Mouse (Mus musculus) embryonic facial prominence, embryonic 11.5 days (tissue): ENCODE results near the gene Cdc42bpb. TPM values are rescaled to one million over a fixed set of nuclear protein-coding genes. Genes with fewer than 3 reads are reported as not detected.
A peak's percentile ranks its signal among the peaks of the same experiment; 100 is the strongest.

Source experiments
- ATAC-seq: fragments of 200-750 bp; cut with Nextera tagmentation; replicated peaks from 2 replicates; pipeline ENCODE4 v1.8.0; 2017; ENCODE audit warnings: low read depth; ENCODE audit not compliant: insufficient number of reproducible peaks, low FRiP score, low TSS enrichment
- DNase-seq: peaks from one replicate; pipeline ENCODE4 v3.0.0-alpha.2; 2015; ENCODE audit warnings: low spot score
- H3K27ac ChIP-seq: fragments of 300-500 bp; sonication (generic); replicated peaks from 2 replicates; pipeline ENCODE4 v1.5.1; 2014; ENCODE audit warnings: mild to moderate bottlenecking, low read depth, low read length, control low read depth
- H3K27me3 ChIP-seq: fragments of 300-500 bp; sonication (generic); 2 replicates; pipeline ENCODE4 v1.6.1; 2014; ENCODE audit warnings: mild to moderate bottlenecking, low read length, moderate library complexity, mixed read lengths; ENCODE audit not compliant: control insufficient read depth, insufficient read depth
- H3K36me3 ChIP-seq: fragments of 300-500 bp; sonication (generic); replicated peaks from 2 replicates; pipeline ENCODE4 v1.6.1; 2014; ENCODE audit warnings: low read depth, mild to moderate bottlenecking, low read length, moderate library complexity, mixed read lengths; ENCODE audit not compliant: control insufficient read depth, insufficient read depth
- H3K4me1 ChIP-seq: fragments of 300-500 bp; sonication (generic); 2 replicates; pipeline ENCODE4 v1.6.1; 2014; ENCODE audit warnings: low read length, mixed read lengths; ENCODE audit not compliant: control insufficient read depth, insufficient read depth
- H3K4me2 ChIP-seq: fragments of 300-500 bp; sonication (generic); 2 replicates; pipeline ENCODE4 v1.6.1; 2014; ENCODE audit warnings: low read depth, mild to moderate bottlenecking, control low read depth, low read length, moderate library complexity
- H3K4me3 ChIP-seq: fragments of 300-500 bp; sonication (generic); 2 replicates; pipeline ENCODE4 v1.5.1; 2014; ENCODE audit warnings: low read depth, low read length, control low read depth
- H3K9ac ChIP-seq: fragments of 300-500 bp; sonication (generic); replicated peaks from 2 replicates; pipeline ENCODE4 v1.6.1; 2014; ENCODE audit warnings: mild to moderate bottlenecking, control low read depth, low read length
- H3K9me3 ChIP-seq: fragments of 300-500 bp; sonication (generic); replicated peaks from 2 replicates; pipeline ENCODE4 v1.6.1; 2016; ENCODE audit warnings: mild to moderate bottlenecking, low read length, inconsistent platforms, mixed read lengths; ENCODE audit not compliant: control insufficient read depth
- WGBS: fragments of 180-500 bp; shearing (Covaris S2); extraction: QIAGEN DNeasy Blood & Tissue Kit; methylation state at CpG from one replicate; pipeline ENCODE4 v1.1.7; 2014; 5-methylcytosine and 5-hydroxymethylcytosine counted together
- polyA plus RNA-seq: library from polyadenylated mRNA; unstranded; fragments of >200 nt; fragmentation: Nextera tagmentation; extraction: Ambion mirVana; gene quantifications from 2 replicates; pipeline ENCODE4 v1.2.1, GENCODE M21; 2014

The Cdc42bpb gene
- 19.9 and 24.5 TPM in 2 replicates for polyA plus RNA-seq

DNA sequence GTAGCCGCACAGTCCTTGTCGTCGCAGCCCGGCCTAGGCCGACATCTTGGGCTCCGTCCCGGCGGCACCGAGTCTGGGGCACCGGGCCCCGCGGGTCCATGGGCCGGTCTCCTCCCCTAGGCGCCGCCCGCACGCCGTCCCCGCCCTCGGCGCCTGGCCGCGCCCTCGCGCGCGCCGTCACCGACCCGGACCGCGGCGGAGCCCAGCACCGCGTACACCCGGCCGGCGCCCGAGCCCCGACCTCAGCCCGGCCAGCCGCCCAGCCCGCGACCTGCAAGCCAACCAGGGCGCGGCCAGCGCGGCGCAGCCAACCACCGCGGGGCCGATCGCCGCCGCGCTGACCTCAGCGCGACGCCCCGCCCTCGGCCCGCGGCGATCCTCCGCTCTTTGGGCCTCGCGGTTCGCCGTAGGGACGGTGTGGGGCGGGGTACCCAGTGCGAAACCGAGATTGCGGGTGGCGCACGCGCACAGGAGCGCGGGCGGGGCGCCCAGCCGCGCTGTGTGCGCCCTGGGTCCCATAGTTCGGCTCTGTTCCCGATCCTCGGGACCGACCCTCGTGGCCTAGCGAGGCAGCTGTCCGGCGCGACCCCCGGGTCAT, at the start of gene Cdc42bpb:
Cdc42bpb (minus strand) TSS at position 343 of the 598 bp plus-strand sequence.
- peak within 1 kb of the TSS; percentile 78 for H3K27ac ChIP-seq
- no peaks in the 10 kb centered on the region for H3K36me3 ChIP-seq
- under 1% methylated on average over 91 of the region's 94 CpGs for WGBS
- peak; percentile 94 for ATAC-seq
- H3K4me3 ChIP-seq, result peak within 1 kb of the TSS; percentile 88
- peak within 1 kb of the TSS; percentile 92 for H3K4me2 ChIP-seq
- H3K9ac ChIP-seq, result peak within 1 kb of the TSS; percentile 79
- H3K9me3 ChIP-seq, result no peaks in the 10 kb centered on the region
- no peaks in the 10 kb centered on the region for H3K27me3 ChIP-seq
- DNase-seq, result peak; percentile 95
- 0 out of 2 replicates have a peak, but pooled peaks cover 2% of the 10 kb centered on the region for H3K4me1 ChIP-seq

DNA sequence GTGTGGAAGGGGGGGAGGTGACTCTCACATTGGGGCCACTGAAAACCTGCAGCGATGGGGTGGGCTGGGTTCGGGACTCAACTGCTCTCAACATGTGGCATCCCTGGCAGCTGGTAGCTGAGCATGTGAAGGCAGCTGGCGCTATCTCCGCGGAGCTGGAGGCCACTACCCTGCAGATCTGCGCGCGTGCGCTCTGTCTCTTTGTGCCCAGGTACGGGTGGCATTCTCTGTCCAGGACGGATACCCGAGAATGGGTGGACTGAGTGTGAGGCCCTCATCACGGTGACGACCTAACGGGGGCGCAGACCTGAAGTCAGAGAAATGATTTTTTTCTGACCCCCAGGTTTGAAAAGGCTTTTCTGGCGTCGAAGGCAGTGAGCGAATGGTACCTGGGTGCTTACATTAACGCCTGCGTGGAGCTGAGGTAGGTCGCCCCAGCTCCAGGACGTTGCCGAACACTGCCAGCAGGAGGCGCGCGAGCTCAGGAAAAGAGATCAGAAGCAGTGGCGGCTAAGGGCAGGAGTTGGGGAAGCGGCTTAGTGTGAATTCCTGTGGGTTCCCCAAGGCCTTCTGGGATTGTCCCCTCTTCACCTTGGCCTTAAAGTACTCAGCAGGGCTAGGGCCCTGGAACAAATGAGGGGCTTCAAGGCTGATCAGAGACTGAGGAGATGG, 48.4 kb upstream of the Cdc42bpb start:
- Histone ChIP-seq H3K27me3 (peaks cover 73% of the 10 kb centered on the region), H3K4me1 (peaks cover 7% of the 10 kb centered on the region; the same call in 1 of the 2 replicates), H3K27ac (no peak overlapping the region), H3K4me2 (no peak overlapping the region), H3K9me3 (no peaks in the 10 kb centered on the region), H3K36me3 (no peaks in the 10 kb centered on the region), H3K4me3 (no peak overlapping the region), H3K9ac (no peak overlapping the region)
- WGBS, result 17% methylated on average over 29 of the region's 29 CpGs
- DNase-seq (peak; percentile 91), ATAC-seq (0 out of 2 replicates have a peak, but pooled peaks have one; percentile 27)

DNA sequence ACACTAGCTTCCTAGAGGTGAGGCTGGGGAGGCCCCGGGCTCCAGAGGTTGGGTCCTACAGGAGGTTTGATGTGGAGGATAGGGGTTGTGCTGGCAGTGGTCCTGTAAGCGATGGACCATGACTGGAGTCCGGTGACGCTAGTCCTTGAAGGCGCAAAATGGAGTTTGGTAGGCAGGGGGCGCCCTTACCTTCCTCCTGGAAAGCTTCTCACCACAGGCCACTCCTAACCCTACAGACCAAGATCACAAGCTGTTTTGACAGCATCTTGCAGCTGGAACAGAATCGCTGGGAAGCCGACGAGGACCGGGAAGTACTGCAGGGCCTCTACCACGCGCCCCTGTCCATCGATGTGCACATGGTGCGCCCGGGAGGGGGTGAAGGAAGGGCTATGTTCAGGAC, 47.7 kb upstream of the Cdc42bpb start:
- DNase-seq, result peak; percentile 90
- no peak overlapping the region for H3K27ac ChIP-seq
- no peak overlapping the region for H3K4me3 ChIP-seq
- no peak; the same call in 1 of the 2 replicates for ATAC-seq
- peaks cover 4% of the 10 kb centered on the region; the same call in 1 of the 2 replicates for H3K4me1 ChIP-seq
- WGBS, result 3% methylated on average over 15 of the region's 15 CpGs
- H3K9me3 ChIP-seq, result no peaks in the 10 kb centered on the region
- no peak overlapping the region for H3K9ac ChIP-seq
- H3K27me3 ChIP-seq, result peaks cover 67% of the 10 kb centered on the region
- H3K4me2 ChIP-seq, result no peak overlapping the region; the same call in 1 of the 2 replicates
- no peaks in the 10 kb centered on the region for H3K36me3 ChIP-seq

DNA sequence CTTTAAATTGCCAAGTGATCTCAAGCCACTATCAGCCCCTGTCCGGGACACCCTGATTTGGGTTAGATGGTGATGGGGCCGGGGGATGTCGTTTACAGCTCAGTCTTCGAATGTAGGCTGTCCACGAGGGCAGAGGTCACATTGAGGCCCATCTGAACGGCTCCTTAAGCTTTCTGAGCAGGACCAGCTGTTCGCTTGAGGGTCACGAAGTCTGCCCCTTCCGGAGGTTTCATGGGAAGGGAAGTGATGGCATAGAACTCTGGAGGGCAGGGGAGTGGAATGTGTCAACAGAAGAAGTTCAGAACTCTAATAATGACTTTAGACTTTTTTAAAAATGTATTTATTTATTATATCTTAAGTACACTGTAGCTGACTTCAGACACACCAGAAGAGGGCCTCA, 47.0 kb upstream of the Cdc42bpb start:
- Histone ChIP-seq H3K36me3 (no peaks in the 10 kb centered on the region), H3K4me1 (peaks cover 4% of the 10 kb centered on the region; the same call in 1 of the 2 replicates), H3K4me3 (no peak overlapping the region), H3K27me3 (peaks cover 65% of the 10 kb centered on the region), H3K9ac (no peak overlapping the region), H3K9me3 (no peaks in the 10 kb centered on the region), H3K27ac (no peak overlapping the region), H3K4me2 (no peak overlapping the region)
- 15% methylated on average over 9 of the region's 9 CpGs for WGBS
- ATAC-seq (no peak), DNase-seq (no peak)

DNA sequence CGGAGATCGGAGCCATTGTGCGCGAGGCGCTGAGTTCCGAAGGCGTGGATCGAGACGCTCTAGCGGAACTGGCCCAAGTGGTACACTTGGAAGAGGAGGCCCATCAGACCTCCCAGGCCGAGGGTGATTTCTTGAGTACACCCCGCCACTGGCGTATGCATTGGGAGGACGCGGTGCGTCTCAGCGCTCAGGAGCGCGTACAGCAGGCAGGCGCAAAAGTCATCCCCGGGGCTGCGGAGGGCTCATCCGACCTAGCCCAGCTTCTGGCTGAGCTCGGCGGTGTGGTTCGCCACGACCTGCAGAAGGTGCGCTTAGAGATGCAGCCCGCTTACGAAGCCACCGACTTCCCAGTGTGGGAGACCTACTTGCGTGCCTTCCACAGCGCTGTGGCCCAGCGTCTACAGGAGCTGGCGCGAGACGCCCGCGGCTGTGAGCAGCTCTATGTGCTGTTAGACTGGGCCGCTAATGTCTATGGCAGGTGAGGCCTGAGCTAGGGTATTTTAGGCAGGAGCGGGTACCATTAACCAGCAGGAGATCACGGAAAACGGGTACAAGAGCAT, 46.1 kb upstream of the Cdc42bpb start:
- ATAC-seq, result no peak

DNA sequence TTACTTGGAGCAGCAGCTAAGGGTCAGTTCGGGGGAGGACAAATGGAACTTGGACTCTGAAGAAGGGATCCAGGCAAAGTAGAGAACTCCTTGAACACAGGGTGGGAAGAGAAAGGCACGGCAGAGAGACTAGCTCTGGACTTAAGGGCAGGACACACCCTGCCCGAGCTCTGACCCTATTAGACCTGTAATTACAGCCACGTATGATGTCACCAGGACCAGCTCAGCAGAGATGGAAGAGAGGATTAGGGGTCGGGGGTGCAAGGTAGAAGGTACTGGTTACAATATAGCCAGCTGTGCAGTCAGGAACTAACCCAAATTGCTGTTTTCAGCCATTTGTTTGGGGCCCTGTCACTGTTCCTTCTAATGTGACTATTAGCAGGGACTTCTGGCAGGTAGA, 45.3 kb upstream of the Cdc42bpb start:
- Histone ChIP-seq H3K9ac (no peak overlapping the region), H3K4me3 (no peak overlapping the region)
- ATAC-seq, result no peak

More for the DNA sequence above, 46.1 kb upstream of the Cdc42bpb start:
- peak overlapping the region; percentile 29 for H3K4me3 ChIP-seq
- peak overlapping the region; percentile 44 for H3K9ac ChIP-seq
- H3K9me3 ChIP-seq, result no peaks in the 10 kb centered on the region
- H3K4me2 ChIP-seq, result peak overlapping the region; percentile 64
- WGBS, result 4% methylated on average over 43 of the region's 43 CpGs
- peaks cover 4% of the 10 kb centered on the region; the same call in 1 of the 2 replicates for H3K4me1 ChIP-seq
- no peak for DNase-seq
- H3K36me3 ChIP-seq, result no peaks in the 10 kb centered on the region
- no peak overlapping the region for H3K27ac ChIP-seq
- H3K27me3 ChIP-seq, result peaks cover 62% of the 10 kb centered on the region

DNA sequence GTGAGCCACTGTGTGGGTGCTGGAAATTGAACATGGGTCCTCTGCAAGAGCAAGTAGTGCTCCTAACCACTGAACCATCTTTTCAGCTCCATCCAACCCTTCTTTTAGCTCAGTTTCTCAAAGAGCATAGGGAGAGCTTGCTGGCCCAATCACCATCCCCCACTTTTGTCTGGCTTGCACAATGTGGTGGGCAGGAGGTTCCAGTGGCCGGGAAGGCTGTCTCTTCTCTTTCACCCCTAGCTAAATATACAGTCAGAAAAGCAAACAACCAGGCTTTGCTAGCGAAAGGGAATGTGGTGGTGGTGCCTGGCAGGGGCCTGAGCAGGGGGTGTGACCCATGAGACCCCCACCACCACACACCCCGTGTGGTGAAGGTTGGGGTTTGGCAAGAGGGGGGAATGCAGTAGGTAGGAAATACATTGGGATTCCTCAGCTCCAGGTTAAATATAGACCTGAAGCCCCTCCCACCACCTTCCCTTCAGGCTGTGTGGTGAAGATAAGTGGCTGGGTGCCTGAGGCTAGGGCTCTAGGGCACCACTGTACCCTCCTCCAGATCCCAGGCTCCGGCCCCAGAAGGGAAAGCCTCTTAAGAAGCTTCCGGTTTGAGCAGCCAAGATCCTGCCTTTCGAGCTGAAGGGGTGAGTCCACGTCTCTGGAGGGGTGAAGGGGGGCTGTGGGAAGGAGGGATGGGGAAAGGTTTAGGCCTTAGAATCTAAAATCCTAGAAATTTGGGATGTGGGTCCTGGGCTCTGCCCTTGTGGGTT, 43.6 kb upstream of the Cdc42bpb start:
- Histone ChIP-seq H3K27ac (no peak overlapping the region), H3K4me1 (no peaks in the 10 kb centered on the region; the same call in 1 of the 2 replicates), H3K27me3 (peaks cover 48% of the 10 kb centered on the region), H3K36me3 (no peaks in the 10 kb centered on the region), H3K9me3 (no peaks in the 10 kb centered on the region), H3K4me2 (no peak overlapping the region), H3K9ac (no peak overlapping the region), H3K4me3 (no peak overlapping the region)
- no peak for ATAC-seq
- WGBS, result 45% methylated on average over 7 of the region's 7 CpGs
- no peak for DNase-seq

More for the DNA sequence above, 45.3 kb upstream of the Cdc42bpb start:
- peaks cover 54% of the 10 kb centered on the region for H3K27me3 ChIP-seq
- H3K36me3 ChIP-seq, result no peaks in the 10 kb centered on the region
- 31% methylated on average over 5 of the region's 5 CpGs for WGBS
- no peaks in the 10 kb centered on the region for H3K4me1 ChIP-seq
- no peak for DNase-seq
- H3K9me3 ChIP-seq, result no peaks in the 10 kb centered on the region
- H3K4me2 ChIP-seq, result no peak overlapping the region
- no peak overlapping the region for H3K27ac ChIP-seq
